Mouse (Mus musculus) small intestine, adult 2 months (tissue): Measurements from ENCODE around the gene Rab21. TPM values are rescaled to one million over a fixed set of nuclear protein-coding genes. Genes with fewer than 3 reads are reported as not detected.
"Not testable (repeated sequence)": the region's sequence is repeated elsewhere in the genome, so short reads cannot be mapped to it uniquely, and the experiment has no call there.

Experiments used
- H3K27ac ChIP-seq: fragments of 200-500 bp; 2 replicates; pipeline ENCODE4 v1.5.1; 2012; ENCODE audit warnings: low read depth, low read length, control low read depth, inconsistent platforms; ENCODE audit not compliant: insufficient read depth
- H3K27me3 ChIP-seq: fragments of 200-500 bp; 2 replicates; pipeline ENCODE4 v1.6.1; 2012; ENCODE audit warnings: mild to moderate bottlenecking, moderate library complexity, low read length, inconsistent platforms; ENCODE audit not compliant: control insufficient read depth, insufficient read depth
- H3K36me3 ChIP-seq: fragments of 200-500 bp; 2 replicates; pipeline ENCODE4 v1.6.1; 2012; ENCODE audit warnings: mild to moderate bottlenecking, low read length, control low read depth, inconsistent platforms; ENCODE audit not compliant: control insufficient read depth, insufficient read depth
- H3K4me1 ChIP-seq: fragments of 200-500 bp; 2 replicates; pipeline ENCODE4 v1.6.1; 2012; ENCODE audit warnings: low read length, inconsistent platforms, mixed read lengths; ENCODE audit not compliant: control insufficient read depth, insufficient read depth, insufficient read length
- H3K4me3 ChIP-seq: fragments of 200-500 bp; 2 replicates; pipeline ENCODE4 v1.5.1; 2012; ENCODE audit warnings: low read depth, mild to moderate bottlenecking, control low read depth, inconsistent platforms, low read length, moderate library complexity
- CTCF ChIP-seq: fragments of 200-500 bp; IDR thresholded peaks from 2 replicates; pipeline ENCODE4 v1.5.1; 2012; ENCODE audit warnings: low read depth, mild to moderate bottlenecking, control low read depth, inconsistent platforms, low read length, moderate library complexity, mixed read lengths; ENCODE audit not compliant: insufficient replicate concordance, insufficient read length; ENCODE audit errors: extremely low read depth
- POLR2A ChIP-seq: fragments of 200-500 bp; IDR thresholded peaks from 2 replicates; pipeline ENCODE4 v1.6.1; 2012; ENCODE audit warnings: low read depth, mild to moderate bottlenecking, control low read depth, inconsistent platforms, low read length, moderate library complexity
- WGBS: fragments of 180-500 bp; shearing (Covaris S2); methylation state at CpG from one replicate; pipeline ENCODE4 v1.1.7; 2018; 5-methylcytosine and 5-hydroxymethylcytosine counted together
- polyA plus RNA-seq: library from polyadenylated mRNA; depleted of rRNA; stranded (reverse); fragments of >200 nt; gene quantifications from 2 replicates; pipeline ENCODE4 v1.2.3, GENCODE M21; 2012

The Rab21 gene
- polyA plus RNA-seq, 1 experiment: 28.8 TPM

DNA sequence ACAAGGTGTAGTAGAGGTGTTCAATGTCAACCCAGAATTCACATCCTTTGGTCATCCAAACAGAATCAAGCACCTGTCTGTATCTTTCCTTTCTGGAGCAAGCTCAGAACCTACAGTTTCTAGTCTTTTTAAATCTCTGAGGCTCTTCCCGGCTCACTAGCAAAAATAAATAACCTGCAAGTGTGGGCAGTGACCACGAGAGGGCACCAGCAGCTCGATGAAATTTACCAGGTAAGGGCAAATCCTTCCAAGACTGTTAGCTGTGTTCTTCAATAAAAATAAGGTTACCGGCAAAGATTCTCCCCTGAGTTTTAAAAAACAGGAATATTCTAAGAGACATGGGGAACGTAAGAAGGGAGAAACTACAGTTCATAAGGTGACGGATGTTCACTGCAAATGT is 7.9 kb upstream of the Rab21 start:
- H3K27me3 ChIP-seq: no peaks in the 10 kb centered on the region
- no peak overlapping the region for H3K27ac ChIP-seq
- 7% methylated on average over 6 of the region's 6 CpGs for WGBS
- H3K4me1 ChIP-seq: no peaks in the 10 kb centered on the region
- peak; percentile 81; the same call in 1 of the 2 replicates for TF ChIP-seq CTCF
- no peak for TF ChIP-seq POLR2A
- H3K36me3 ChIP-seq: no peaks in the 10 kb centered on the region
- H3K4me3 ChIP-seq: no peak overlapping the region

DNA sequence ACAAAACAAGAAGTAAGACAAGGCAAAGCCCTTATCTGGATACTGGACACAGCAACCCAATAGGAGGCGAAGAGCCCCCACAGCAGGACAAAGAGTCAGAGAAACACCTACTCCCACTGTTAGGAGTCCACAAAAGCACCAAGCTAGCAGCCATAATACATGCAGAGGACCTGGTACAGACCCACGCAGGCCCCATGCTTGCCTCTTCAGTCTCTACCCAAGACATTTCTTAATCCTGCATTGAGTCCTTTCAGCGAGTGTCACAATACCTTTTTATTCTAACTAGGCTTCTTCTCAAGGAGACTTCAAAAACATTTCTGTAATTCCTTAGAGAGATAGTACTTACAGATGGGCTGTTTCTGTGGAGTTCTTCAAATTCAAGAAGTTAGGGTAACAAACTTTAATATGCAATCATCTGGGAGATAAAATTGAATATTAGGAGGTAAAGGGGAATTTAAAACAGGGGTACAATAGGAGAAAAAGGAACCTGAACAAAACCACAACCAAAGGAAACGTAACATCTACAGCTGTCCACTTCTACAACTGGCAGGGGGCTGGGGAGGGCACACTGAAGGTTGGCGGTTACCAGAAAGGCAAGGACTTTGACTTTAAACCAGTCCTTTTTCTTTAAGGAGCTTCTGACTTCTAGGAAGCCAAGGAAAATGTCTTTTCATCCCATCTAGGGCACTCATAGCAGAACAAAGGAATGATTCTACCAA is 6.1 kb upstream of the Rab21 start:
- Histone ChIP-seq H3K36me3 (no peaks in the 10 kb centered on the region), H3K4me1 (no peaks in the 10 kb centered on the region), H3K27ac (no peak overlapping the region), H3K4me3 (no peak overlapping the region), H3K27me3 (no peaks in the 10 kb centered on the region)
- TF ChIP-seq CTCF (no peak), POLR2A (no peak)
- WGBS: 88% methylated on average over 5 of the region's 5 CpGs

DNA sequence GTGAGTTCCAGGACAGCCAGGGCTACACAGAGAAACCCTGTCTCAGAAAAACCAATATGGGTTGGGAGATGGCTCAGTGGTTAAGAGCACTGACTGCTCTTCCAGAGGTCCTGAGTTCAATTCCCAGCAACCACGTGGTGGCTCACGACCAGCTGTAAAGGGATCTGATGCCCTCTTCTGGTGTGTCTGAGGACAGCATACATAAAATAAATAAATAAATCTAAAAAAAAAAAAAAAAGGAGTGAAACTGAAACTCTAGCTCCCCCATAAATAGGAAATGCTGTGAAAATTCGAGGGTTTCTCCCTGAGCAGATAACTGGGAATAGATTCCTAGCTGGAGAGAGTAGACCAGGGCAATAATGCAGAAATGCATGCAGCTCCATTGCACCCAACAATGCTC is 3.0 kb upstream of the Rab21 start:
- not testable (repeated sequence) for H3K36me3 ChIP-seq, H3K4me3 ChIP-seq, H3K27ac ChIP-seq, H3K4me1 ChIP-seq, H3K27me3 ChIP-seq
- 53% methylated on average over 3 of the region's 3 CpGs for WGBS

DNA sequence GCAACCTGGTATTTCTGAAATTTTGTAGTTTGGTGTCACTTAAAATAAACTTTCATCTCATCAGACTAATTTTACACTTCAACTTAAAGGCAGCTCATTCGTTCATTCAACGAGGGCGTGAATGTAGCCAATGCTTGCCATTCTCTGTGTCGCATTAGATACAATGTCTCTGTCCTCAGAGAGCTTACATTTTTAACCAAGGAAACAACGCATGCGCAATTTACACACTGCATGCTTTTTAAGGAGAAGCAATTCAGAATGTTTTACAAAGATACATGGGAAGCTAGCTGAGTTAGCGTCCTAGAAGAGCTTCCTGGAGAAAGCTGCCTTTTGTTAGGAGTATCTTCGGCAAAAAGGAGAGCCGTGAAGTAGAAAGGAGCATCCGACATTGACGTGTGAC is 919 bp upstream of the Rab21 start:
- Histone ChIP-seq H3K27ac (no peak overlapping the region), H3K4me3 (no peak overlapping the region), H3K27me3 (no peaks in the 10 kb centered on the region), H3K36me3 (no peaks in the 10 kb centered on the region; the same call in 1 of the 2 replicates), H3K4me1 (peaks cover 16% of the 10 kb centered on the region; the same call in 1 of the 2 replicates)
- WGBS: 80% methylated on average over 11 of the region's 11 CpGs
- TF ChIP-seq CTCF: no peak
- no peak for TF ChIP-seq POLR2A

DNA sequence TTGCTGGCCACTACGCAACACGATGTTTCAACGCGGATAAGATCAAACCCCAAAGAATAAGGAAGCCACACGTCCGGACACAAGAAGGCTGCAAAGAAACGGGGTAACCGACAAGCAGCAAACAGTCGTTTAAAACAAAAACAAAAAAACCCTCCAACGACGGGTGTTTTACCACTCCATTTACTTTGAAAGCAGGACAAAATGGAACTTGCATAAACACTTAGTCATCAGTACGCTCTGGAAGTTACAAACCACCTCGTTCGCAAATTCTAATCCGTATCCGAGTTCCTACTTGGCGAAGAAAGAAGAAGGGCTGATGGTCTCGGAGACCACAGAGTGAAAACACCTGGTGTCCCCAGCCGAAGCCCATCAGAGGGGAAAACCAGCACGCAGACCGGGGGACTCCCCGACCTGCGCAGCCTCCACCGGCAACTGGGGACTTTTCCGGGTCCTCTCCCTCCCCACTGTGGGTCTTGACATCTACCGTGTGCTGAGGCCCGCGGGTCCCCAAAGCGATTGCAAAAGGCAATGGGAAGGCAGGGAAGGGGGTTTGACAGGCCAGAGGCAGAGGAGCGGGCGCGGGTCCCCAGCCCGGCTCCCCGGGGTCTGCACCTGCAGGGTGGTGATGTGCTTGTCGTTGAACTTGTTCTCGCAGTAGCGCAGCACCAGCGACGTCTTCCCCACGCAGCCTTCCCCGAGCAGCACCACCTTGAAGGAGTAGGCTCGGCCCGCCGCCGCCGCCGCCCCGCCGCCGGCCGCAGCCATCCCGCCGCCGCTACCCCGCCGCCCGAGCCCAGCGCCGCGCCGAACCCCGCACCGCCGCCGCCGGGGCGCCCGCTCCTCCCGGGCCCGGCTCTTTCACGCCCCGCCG is 577 bp downstream of the Rab21 start:
- under 1% methylated on average over 73 of the region's 73 CpGs for WGBS
- TF ChIP-seq POLR2A (no peak), CTCF (no peak)

DNA sequence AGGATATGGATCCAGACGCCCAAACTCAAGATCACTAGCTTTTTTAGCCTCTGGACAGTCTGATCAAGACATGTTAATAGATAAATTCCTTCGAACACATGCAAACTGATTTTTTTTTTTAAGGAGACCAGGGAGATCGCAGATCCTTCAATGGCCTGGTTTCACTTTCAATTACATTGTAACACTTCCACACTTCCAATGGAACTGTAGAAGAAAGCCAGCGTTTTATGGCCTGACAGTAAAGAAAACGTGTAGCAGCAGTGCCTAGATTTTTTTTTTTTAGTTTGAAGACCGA is 1.2 kb downstream of the Rab21 start:
- Histone ChIP-seq H3K4me3 (peak overlapping the region; percentile 88), H3K4me1 (peaks cover 23% of the 10 kb centered on the region; the same call in 1 of the 2 replicates), H3K36me3 (no peaks in the 10 kb centered on the region; the same call in none of the 2 replicates), H3K27me3 (no peaks in the 10 kb centered on the region), H3K27ac (peak overlapping the region; percentile 95)
- no peak for TF ChIP-seq CTCF
- no peak for TF ChIP-seq POLR2A
- under 1% methylated on average over 6 of the region's 6 CpGs for WGBS

More for the DNA sequence above, 577 bp downstream of the Rab21 start:
- Histone ChIP-seq H3K4me1 (peaks cover 23% of the 10 kb centered on the region; the same call in 1 of the 2 replicates), H3K27me3 (no peaks in the 10 kb centered on the region), H3K36me3 (no peaks in the 10 kb centered on the region; the same call in 1 of the 2 replicates), H3K27ac (peak overlapping the region; percentile 95), H3K4me3 (peak overlapping the region; percentile 88)

DNA sequence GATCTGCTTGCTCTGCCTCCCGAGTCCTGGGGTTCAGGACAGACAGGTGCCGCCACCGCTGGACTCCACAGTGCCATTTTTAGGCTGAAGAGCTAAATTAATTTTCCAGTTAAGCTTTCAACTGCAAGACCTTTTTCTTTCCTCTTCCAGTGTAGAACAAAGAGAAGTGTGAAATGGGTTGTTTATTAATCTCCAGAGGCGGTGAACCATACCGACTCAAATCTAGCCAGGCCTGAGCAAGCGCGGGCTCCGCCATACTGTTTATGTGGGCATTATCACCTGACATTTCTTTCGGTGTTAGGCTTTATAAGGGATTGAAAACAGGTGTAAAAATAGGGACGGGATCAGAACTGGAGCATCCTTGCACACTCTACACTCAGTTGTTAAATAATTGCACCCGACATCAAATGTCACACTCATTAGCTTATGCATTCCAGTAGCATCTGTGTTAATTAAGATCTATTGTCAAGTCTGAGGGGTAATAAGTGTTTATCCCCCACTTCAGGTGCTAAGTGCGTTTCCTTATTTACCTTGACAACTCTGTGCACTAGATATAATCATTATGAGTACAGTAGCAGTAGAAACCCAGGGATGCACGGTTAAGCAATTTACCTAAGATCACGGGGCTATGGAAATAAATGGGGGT is 1.6 kb downstream of the Rab21 start:
- Histone ChIP-seq H3K27me3 (no peaks in the 10 kb centered on the region), H3K36me3 (peaks cover under 1% of the 10 kb centered on the region), H3K4me3 (no peak overlapping the region), H3K27ac (peak overlapping the region; percentile 95; the same call in 1 of the 2 replicates), H3K4me1 (peaks cover 23% of the 10 kb centered on the region; the same call in 1 of the 2 replicates)
- 58% methylated on average over 14 of the region's 14 CpGs for WGBS
- TF ChIP-seq CTCF: no peak
